Mouse (Mus musculus): ENCODE results near the gene Cers5.

- TF ChIP-seq POLR2A (IDR thresholded peaks at IDR 0.05; ENCODE audit: borderline replicate concordance, extremely low read depth, low read depth, low read length) (no peak), CTCF (IDR thresholded peaks at IDR 0.05; ENCODE audit: insufficient read depth, low read length) (no peak)
Observed at GRCm38 (mm10) chr15:99698533-99699085, 74.1 kb downstream of the Cers5 start.
